Mouse (Mus musculus): ENCODE data around the gene Slit1. TPM values are rescaled to one million over a fixed set of nuclear protein-coding genes. Genes with fewer than 3 reads are reported as not detected.

The Slit1 gene
- total RNA-seq, 2 experiments from 2014 or later, result 143 to 146 TPM

GRCm38 (mm10) chr19:41611683-41612082 is 131.8 kb downstream of the Slit1 start:
- DNase-seq (ENCODE audit: low spot score in 2 of 2), result no peak

- peak in 1 of 2 experiments; percentile 36 for DNase-seq (ENCODE audit: low spot score in 2 of 2)
Measured at GRCm38 (mm10) chr19:41606208-41606987, 137.1 kb downstream of the Slit1 start.

GRCm38 (mm10) chr19:41600647-41601046 is 142.8 kb downstream of the Slit1 start:
- DNase-seq (ENCODE audit: low spot score in 2 of 2), result no peak

DNA sequence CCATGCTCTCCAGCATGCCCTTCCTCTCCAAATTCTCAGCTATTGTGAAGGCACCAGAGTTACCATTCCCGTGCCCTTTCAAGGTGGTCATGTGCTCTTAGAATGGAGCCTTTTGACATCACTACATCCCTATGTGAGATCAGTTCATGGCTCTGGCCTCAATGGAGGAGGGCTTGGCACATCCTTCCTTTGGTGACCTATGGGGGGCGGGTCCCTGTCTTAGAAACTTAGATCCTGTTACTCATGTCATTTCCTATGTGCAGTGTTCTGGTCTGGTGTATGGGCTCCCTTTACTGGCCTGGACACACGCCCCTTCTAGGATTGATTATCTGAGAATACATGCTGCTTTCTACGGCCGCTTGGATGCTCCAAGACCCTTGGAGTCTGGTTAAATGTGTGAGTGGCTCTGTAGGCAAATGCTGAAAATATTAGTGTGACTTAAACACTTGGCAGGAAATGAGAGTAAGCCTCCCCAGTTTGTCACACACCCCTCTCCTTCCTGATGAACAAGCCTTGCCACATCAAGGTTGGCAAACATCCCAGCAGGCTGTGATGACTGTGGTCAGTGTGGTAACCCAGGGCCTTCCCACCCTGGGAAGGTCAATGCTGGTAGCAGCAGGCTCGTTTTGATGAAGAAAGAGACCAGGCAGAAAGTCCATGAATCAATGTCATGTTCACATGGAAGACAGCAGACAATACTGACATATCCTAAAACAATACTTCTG is 146.1 kb downstream of the Slit1 start:
- no peak for DNase-seq (ENCODE audit: low spot score in 2 of 2)

DNA sequence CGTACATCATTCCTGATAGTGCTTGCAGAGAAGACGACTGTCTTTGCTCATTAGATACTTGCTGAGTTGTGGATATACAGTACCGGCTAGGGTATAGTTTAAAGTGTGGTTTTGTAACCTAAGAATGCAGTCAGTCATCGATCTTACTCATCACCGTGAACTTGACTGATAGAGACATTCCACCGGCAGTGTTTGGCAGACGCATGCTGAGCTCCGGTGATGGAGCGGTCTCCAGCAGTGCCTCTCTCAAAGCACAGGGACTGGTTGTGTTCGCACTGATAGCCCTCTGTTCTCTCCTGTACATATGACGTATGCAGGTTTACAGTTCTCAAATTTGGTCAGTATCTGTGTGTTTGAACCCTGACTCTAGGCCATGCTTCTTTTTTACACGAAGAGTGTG is 151.7 kb downstream of the Slit1 start:
- DNase-seq (ENCODE audit: low spot score in 2 of 2), result no peak

DNA sequence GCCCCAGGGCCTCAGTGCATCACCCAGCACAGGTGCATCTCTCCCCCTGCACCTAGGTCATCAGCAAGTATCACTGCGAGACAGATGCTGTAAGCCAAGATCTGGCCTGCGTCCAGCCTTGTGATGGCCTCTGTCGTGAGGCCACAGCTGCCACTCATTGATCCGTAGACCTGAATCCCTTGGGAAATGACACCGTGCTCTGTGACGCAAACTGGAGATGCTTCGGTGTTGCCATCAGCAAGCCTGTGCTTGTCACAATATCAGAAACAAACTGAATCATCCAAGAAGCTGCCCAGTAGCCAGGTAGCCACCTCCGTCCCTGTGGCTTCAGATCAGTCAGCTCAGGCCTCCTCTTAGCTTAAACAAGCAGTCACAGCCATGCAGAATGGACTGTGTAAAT is 153.8 kb downstream of the Slit1 start:
- DNase-seq (ENCODE audit: low spot score in 2 of 2), result no peak

DNA sequence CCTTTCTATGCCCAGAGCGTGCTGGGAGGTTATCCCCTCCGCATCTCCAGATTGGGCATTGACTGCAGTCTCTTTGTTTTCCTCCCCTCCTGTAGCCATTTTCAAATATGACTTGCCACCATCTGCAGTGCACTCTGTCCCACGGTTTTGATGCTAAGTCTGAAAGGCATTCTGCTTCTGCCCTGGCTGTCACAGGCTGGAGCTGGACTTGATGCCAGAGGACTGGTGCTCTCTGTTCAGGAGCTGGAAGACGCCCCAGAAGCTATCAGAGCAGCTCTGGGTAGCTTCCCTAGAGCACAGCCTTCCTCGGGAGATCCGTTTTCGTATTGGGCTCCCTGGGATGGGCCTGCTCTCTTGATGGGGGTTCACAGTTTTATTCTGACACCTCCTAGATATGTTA is 154.4 kb downstream of the Slit1 start:
- no peak for DNase-seq (ENCODE audit: low spot score in 2 of 2)

GRCm38 (mm10) chr19:41587431-41588222 is 155.8 kb downstream of the Slit1 start:
- DNase-seq (ENCODE audit: low spot score in 2 of 2), result no peak

DNA sequence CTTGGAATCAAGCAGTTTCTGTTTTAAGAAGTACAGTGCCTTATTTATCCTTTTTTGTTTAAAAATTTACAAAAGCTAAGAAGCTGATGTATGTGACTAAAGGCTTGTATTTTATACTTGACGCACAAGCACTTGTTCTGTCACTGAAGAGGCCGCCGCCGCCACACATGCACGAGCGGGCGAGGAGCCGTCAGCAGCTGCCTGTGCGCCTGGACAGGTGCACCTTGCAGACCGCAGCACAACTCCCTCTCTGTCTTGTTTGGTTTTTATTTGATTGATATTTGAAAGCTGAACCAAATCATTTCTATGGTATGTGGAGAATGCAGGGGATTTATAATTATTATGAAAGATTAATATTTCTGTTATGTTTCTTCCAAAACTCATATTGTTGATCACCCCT is 156.7 kb downstream of the Slit1 start:
- DNase-seq (ENCODE audit: low spot score in 2 of 2), result no peak

GRCm38 (mm10) chr19:41582918-41583514 is 160.4 kb downstream of the Slit1 start:
- no peak for DNase-seq (ENCODE audit: low spot score in 2 of 2)

DNA sequence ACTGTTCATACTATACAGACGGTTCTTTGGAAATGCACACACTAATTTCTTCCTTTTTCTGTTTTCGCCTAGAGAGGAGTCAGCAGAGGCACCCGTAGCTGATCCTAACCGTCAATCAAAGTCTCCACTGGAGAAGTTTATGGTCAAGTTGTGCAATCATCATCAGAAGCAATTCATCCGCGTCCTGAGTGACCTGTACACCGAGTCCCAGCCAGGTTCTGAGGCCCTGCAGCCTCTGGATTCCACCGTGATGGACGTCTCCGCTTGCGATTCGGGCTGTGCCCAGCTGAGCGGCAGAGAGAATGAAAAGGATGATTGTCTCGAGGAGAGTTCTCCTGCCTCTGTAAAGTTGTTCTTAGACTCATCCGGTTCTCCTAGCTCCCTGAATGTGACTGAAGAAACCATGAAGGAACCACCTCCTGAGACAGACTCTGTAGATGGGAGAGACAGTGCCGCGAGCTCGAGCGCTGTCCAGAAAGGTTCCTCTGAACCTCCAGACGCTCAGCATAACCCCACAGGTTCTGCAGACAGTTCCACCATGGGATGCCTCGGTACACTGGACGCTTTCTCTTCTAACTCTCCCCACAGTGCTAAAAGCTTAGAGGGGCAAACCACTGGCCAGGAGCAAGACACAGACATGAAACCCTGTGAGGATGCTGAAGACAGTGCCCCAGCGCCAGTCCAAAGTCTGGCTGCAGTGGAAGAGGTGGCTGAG is 161.6 kb downstream of the Slit1 start, which contains the start of gene Gm340:
Gm340 (plus strand) TSS at position 665 of the 715 bp plus-strand sequence.
- DNase-seq (ENCODE audit: low spot score in 2 of 2), result no peak

DNA sequence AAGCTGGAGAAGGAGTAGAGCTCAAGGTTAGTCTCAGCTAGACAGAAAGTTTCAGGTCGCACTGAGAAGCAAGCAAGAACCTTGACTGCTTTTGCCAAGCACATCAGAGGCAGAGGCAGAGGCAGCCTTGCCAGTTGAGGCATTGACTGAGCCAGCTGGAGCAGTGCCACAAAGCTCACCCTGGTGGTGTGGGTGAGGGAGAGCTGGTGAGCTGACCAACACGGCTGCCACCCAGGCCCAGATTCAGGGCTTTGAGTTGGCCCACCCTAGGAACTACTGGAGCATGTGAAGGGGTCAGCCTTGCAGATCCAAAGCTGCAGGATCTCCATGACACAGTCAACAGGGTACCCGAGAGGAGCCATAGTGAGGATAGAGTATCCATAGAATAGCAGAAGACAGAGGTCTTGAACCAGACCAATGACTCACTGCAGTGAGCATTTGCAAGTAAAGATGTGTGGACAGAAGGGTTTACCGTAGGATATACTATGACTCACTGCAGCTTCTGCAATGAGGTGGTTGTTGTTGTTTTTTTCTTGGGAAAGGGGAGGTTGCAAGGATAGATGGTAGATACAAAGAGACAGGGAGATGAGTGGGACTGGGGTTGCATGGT is 164.0 kb downstream of the Slit1 start:
- DNase-seq (ENCODE audit: low spot score in 2 of 2), result peak in 1 of 2 experiments; percentile 40

- DNase-seq (ENCODE audit: low spot score in 2 of 2), result no peak
Measured at GRCm38 (mm10) chr19:41577576-41577975, 165.9 kb downstream of the Slit1 start.

- no peak for DNase-seq (ENCODE audit: low spot score in 2 of 2)
Measured at GRCm38 (mm10) chr19:41573700-41574099, 169.8 kb downstream of the Slit1 start.

DNA sequence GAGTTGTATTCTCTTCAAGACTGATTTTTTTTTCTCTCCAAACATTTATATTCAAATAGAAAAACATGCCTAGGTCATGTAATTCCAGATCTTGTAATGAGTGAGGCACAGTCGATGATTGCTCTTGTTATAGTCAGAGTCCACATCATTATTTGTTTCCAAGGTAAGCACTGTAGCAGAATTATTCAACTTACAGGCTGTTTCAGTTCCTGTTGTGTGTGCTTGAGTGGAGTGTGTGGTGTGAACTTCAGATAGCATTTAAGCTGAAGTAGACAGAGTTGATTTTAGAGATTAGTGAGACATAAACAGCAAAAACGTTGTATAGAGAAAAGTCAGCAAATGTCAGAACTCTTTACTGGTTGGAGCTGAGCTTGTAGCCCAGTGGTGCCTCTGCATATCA is 174.7 kb downstream of the Slit1 start:
- no peak for DNase-seq (ENCODE audit: low spot score in 2 of 2)

GRCm38 (mm10) chr19:41560856-41561255 is 182.6 kb downstream of the Slit1 start:
- no peak for DNase-seq (ENCODE audit: low spot score in 2 of 2)

- DNase-seq (ENCODE audit: low spot score in 2 of 2), result no peak
Measured at GRCm38 (mm10) chr19:41558891-41559486, 184.5 kb downstream of the Slit1 start.

GRCm38 (mm10) chr19:41557491-41557890 is 186.0 kb downstream of the Slit1 start:
- no peak for DNase-seq (ENCODE audit: low spot score in 2 of 2)

DNA sequence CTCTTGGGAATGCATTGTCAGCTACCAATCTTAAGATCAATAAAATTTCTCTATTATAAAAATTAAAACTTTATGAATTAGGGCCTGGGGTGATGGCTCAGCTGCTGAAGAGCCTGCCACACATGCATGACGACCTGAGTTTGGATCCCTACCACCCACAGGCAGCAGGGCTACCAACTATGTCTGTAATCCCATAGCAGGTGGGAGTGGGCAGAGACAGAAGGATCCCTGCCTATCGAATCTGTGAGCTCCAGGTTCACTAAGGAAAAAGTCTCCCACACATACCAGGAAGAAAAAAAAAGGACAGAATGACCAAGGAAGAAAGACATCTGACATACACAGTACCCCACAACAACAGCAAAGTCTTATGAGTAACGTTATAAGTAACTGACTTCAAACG is 186.5 kb downstream of the Slit1 start:
- peak in 1 of 2 experiments; percentile 30 for DNase-seq (ENCODE audit: low spot score in 2 of 2)
